Mouse (Mus musculus): ENCODE results near the gene Frs3. TPM values are rescaled to one million over a fixed set of nuclear protein-coding genes. Genes with fewer than 3 reads are reported as not detected.

The Frs3 gene
- polyA plus RNA-seq, 1 experiment, result 2.7 TPM

DNA sequence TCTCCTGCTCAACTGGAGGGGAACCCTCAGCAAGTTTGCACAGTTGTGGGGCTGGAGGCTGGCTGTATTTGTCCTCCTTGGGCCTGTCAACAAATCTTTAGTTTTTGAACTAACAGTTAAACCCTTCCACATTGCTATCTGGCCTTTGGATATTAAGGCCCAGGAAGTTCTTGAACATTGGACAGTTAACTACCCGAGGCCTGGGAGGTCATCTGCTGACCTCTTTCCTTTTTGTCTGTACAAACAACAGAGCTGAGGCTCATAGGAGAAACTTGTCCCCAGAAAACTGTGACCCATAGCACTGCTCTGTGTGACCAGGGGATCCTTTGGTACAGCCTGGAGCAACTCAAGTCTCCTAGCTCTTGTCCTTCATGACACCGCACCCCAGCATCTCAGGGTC is 10.2 kb downstream of the Frs3 start:
- peaks cover 4% of the 10 kb centered on the region for H3K4me1 ChIP-seq (ENCODE audit: control insufficient read depth, insufficient read depth, low read length)
- H3K27ac ChIP-seq (ENCODE audit: insufficient read depth, low read length), result no peak overlapping the region
- no peak for TF ChIP-seq CTCF (IDR thresholded peaks at IDR 0.05; ENCODE audit: borderline replicate concordance, insufficient read depth, low read length)
- no peak overlapping the region for H3K4me3 ChIP-seq (ENCODE audit: insufficient read depth, low read length)

- no peak overlapping the region for H3K4me3 ChIP-seq (ENCODE audit: insufficient read depth, low read length)
- TF ChIP-seq POLR2A (IDR thresholded peaks at IDR 0.05; ENCODE audit: low read depth, low read length) (no peak), CTCF (IDR thresholded peaks at IDR 0.05; ENCODE audit: borderline replicate concordance, insufficient read depth, low read length) (no peak)
- H3K27ac ChIP-seq (ENCODE audit: insufficient read depth, low read length), result no peak overlapping the region
- no peaks in the 10 kb centered on the region; the same call in 1 of the 2 replicates for H3K4me1 ChIP-seq (ENCODE audit: control insufficient read depth, insufficient read depth, low read length)
Observed at GRCm38 (mm10) chr17:47701793-47702192, 13.0 kb downstream of the Frs3 start.

DNA sequence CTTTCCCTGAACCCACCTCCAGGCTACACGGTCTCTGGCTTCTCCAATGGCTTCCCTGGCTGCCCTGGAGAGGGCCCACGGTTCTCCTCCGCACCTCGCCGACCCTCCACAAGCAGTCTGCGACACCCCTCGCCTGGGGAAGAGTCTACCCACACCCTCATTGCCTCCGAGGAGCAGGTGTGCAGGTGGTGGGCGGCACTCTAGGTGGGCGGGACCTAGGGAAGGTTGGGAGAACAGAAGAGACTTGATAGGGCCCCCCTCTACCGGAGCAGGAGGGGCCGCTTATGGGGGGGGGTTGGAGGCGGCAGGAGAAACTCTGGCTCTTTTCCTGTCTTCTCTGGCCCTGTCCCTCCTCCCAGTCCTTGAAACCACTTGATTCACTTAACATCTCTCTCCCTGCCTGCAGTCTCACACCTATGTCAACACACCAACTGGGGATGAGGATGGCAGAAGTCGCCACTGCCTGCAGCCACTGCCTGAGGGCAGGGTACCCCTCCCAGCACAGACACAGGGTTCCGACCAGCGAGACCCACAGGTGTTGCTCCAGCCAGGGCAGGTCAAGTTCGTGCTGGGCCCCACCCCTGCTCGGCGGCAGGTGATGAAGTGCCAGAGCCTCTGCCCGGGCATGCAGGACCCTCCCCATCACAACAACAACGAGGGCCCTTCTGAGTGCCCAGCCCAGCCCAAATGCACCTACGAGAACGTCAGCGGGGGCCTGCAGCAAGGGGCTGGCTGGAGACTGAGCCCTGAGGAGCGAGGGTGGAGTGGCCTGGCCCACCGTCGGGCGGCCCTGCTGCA is 13.9 kb downstream of the Frs3 start:
- no peak for TF ChIP-seq CTCF (IDR thresholded peaks at IDR 0.05; ENCODE audit: borderline replicate concordance, insufficient read depth, low read length)
- TF ChIP-seq POLR2A (IDR thresholded peaks at IDR 0.05; ENCODE audit: low read depth, low read length), result no peak
- Histone ChIP-seq H3K27ac (ENCODE audit: insufficient read depth, low read length) (no peak overlapping the region), H3K4me3 (ENCODE audit: insufficient read depth, low read length) (no peak overlapping the region), H3K4me1 (ENCODE audit: control insufficient read depth, insufficient read depth, low read length) (no peaks in the 10 kb centered on the region; the same call in 1 of the 2 replicates)

GRCm38 (mm10) chr17:47703556-47703955 is 14.7 kb downstream of the Frs3 start:
- H3K4me1 ChIP-seq (ENCODE audit: control insufficient read depth, insufficient read depth, low read length), result no peaks in the 10 kb centered on the region; the same call in 1 of the 2 replicates
- no peak overlapping the region for H3K4me3 ChIP-seq (ENCODE audit: insufficient read depth, low read length)
- H3K27ac ChIP-seq (ENCODE audit: insufficient read depth, low read length), result no peak overlapping the region
- TF ChIP-seq CTCF (IDR thresholded peaks at IDR 0.05; ENCODE audit: borderline replicate concordance, insufficient read depth, low read length), result no peak
- TF ChIP-seq POLR2A (IDR thresholded peaks at IDR 0.05; ENCODE audit: low read depth, low read length), result no peak

DNA sequence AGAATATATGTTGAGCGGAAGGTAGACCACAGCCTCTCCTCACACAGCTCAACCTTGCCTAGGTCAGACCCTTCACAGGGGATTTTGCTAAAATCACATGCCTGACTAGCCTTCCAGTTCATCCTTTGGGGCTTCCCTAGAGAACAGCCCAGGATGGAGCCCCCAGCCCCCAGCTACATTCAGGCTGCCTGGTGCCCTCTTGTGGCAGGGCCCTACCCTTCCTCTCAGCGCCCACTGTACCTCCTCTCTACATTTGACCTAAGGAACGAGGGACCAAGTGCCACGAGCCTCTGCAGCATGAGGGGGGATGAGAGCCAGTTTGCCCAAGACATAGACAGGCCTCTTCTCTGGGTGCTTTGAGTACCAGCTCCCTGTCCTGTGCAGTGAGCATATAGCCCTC is 15.9 kb downstream of the Frs3 start:
- no peak overlapping the region for H3K27ac ChIP-seq (ENCODE audit: insufficient read depth, low read length)

DNA sequence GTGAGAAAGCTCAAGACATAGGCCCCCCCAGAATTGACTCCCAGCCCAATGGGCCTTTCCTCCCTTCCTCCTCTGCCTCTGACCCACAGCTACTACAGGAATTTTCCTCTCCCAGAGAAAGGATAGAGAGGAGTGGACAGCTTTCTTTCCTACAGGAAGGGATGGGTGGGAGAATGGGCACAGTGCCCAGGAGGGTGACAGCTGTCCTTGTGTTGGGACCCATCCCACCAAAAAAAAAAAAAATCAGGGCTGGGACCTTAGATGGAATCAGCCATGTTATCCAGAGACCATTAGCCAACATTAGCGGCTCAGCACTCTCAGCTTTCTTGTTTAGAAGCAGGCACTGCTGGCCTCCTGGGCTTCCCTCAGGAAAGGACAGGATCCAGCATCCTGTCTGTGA is 17.4 kb downstream of the Frs3 start:
- TF ChIP-seq POLR2A (IDR thresholded peaks at IDR 0.05; ENCODE audit: low read depth, low read length), result no peak
- TF ChIP-seq CTCF (IDR thresholded peaks at IDR 0.05; ENCODE audit: borderline replicate concordance, insufficient read depth, low read length), result no peak
- H3K27ac ChIP-seq (ENCODE audit: insufficient read depth, low read length), result no peak overlapping the region
- H3K4me3 ChIP-seq (ENCODE audit: insufficient read depth, low read length), result no peak overlapping the region
- H3K4me1 ChIP-seq (ENCODE audit: control insufficient read depth, insufficient read depth, low read length), result no peaks in the 10 kb centered on the region; the same call in 1 of the 2 replicates

More for the DNA sequence above, 15.9 kb downstream of the Frs3 start:
- no peak overlapping the region for H3K4me3 ChIP-seq (ENCODE audit: insufficient read depth, low read length)
- no peaks in the 10 kb centered on the region; the same call in 1 of the 2 replicates for H3K4me1 ChIP-seq (ENCODE audit: control insufficient read depth, insufficient read depth, low read length)
- TF ChIP-seq POLR2A (IDR thresholded peaks at IDR 0.05; ENCODE audit: low read depth, low read length) (no peak), CTCF (IDR thresholded peaks at IDR 0.05; ENCODE audit: borderline replicate concordance, insufficient read depth, low read length) (no peak)

GRCm38 (mm10) chr17:47707961-47708360 is 19.1 kb downstream of the Frs3 start:
- H3K4me1 ChIP-seq (ENCODE audit: control insufficient read depth, insufficient read depth, low read length), result no peaks in the 10 kb centered on the region
- TF ChIP-seq POLR2A (IDR thresholded peaks at IDR 0.05; ENCODE audit: low read depth, low read length), result no peak
- no peak for TF ChIP-seq CTCF (IDR thresholded peaks at IDR 0.05; ENCODE audit: borderline replicate concordance, insufficient read depth, low read length)
- H3K4me3 ChIP-seq (ENCODE audit: insufficient read depth, low read length), result no peak overlapping the region
- H3K27ac ChIP-seq (ENCODE audit: insufficient read depth, low read length), result no peak overlapping the region

GRCm38 (mm10) chr17:47708972-47709371 is 20.1 kb downstream of the Frs3 start:
- H3K4me3 ChIP-seq (ENCODE audit: insufficient read depth, low read length), result no peak overlapping the region
- no peaks in the 10 kb centered on the region for H3K4me1 ChIP-seq (ENCODE audit: control insufficient read depth, insufficient read depth, low read length)
- no peak for TF ChIP-seq POLR2A (IDR thresholded peaks at IDR 0.05; ENCODE audit: low read depth, low read length)
- no peak for TF ChIP-seq CTCF (IDR thresholded peaks at IDR 0.05; ENCODE audit: borderline replicate concordance, insufficient read depth, low read length)
- H3K27ac ChIP-seq (ENCODE audit: insufficient read depth, low read length), result no peak overlapping the region

GRCm38 (mm10) chr17:47710036-47710435 is 21.2 kb downstream of the Frs3 start:
- Histone ChIP-seq H3K4me1 (ENCODE audit: control insufficient read depth, insufficient read depth, low read length) (no peaks in the 10 kb centered on the region), H3K4me3 (ENCODE audit: insufficient read depth, low read length) (no peak overlapping the region), H3K27ac (ENCODE audit: insufficient read depth, low read length) (no peak overlapping the region)
- TF ChIP-seq CTCF (IDR thresholded peaks at IDR 0.05; ENCODE audit: borderline replicate concordance, insufficient read depth, low read length) (no peak), POLR2A (IDR thresholded peaks at IDR 0.05; ENCODE audit: low read depth, low read length) (no peak)

DNA sequence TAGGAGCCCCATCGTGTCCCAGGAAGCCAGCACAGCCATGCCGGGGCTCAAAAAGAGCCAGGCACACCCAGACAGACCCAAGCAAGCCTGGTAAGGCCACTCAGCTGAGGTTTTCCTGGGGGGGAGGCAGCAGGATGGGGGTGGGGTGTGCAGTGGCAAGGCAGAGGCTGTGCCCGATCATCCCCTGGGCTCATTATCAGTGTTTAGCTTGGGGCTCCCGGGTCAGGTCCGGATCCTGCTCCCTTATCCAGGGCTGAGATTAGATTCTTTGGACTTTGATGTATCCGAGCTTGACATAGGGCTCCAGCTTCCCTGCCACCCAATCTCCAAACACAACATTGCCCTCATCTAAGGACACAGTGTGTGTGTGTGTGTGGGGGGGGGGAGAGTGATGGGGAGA is 23.1 kb downstream of the Frs3 start:
- no peak overlapping the region for H3K27ac ChIP-seq (ENCODE audit: insufficient read depth, low read length)
- TF ChIP-seq CTCF (IDR thresholded peaks at IDR 0.05; ENCODE audit: borderline replicate concordance, insufficient read depth, low read length), result no peak
- no peak for TF ChIP-seq POLR2A (IDR thresholded peaks at IDR 0.05; ENCODE audit: low read depth, low read length)
- H3K4me1 ChIP-seq (ENCODE audit: control insufficient read depth, insufficient read depth, low read length), result no peaks in the 10 kb centered on the region
- no peak overlapping the region for H3K4me3 ChIP-seq (ENCODE audit: insufficient read depth, low read length)

Measured in embryonic fibroblast, embryonic 13.5 days (primary cell).